Mouse (Mus musculus) embryo, embryonic 10 days (tissue): Measurements from ENCODE around the gene Myo1h.
A peak's percentile ranks its signal among the peaks of the same experiment; 100 is the strongest.

ENCODE experiments used
- DNase-seq: peaks from one replicate; pipeline ENCODE4 v3.0.0-alpha.2; 2015; ENCODE audit warnings: low spot score

The Myo1h gene

GRCm38 (mm10) chr5:114296693-114297631, 8.0 kb downstream of the Myo1h start:
- no peak for DNase-seq

GRCm38 (mm10) chr5:114298212-114298894, 9.4 kb downstream of the Myo1h start:
- DNase-seq, result no peak

- peak; percentile 63 for DNase-seq
Observed at GRCm38 (mm10) chr5:114299156-114299855, 10.3 kb downstream of the Myo1h start.

- peak; percentile 38 for DNase-seq
Observed at GRCm38 (mm10) chr5:114299883-114300610, 11.1 kb downstream of the Myo1h start.

- DNase-seq, result no peak
Observed at GRCm38 (mm10) chr5:114303166-114303565, 14.2 kb downstream of the Myo1h start.

- no peak for DNase-seq
Observed at GRCm38 (mm10) chr5:114306496-114306895, 17.5 kb downstream of the Myo1h start.

GRCm38 (mm10) chr5:114308765-114309679, 20.1 kb downstream of the Myo1h start:
- DNase-seq, result peak; percentile 53

- no peak for DNase-seq
Observed at GRCm38 (mm10) chr5:114309680-114310036, 20.7 kb downstream of the Myo1h start.

- no peak for DNase-seq
Observed at GRCm38 (mm10) chr5:114323105-114323790, 34.3 kb downstream of the Myo1h start.

GRCm38 (mm10) chr5:114323791-114324507, 35.0 kb downstream of the Myo1h start:
- peak; percentile 79 for DNase-seq

GRCm38 (mm10) chr5:114342996-114343395, 54.0 kb downstream of the Myo1h start:
- no peak for DNase-seq

- DNase-seq, result no peak
Observed at GRCm38 (mm10) chr5:114343612-114344011, 54.6 kb downstream of the Myo1h start.

- no peak for DNase-seq
Observed at GRCm38 (mm10) chr5:114345538-114345937, 56.6 kb downstream of the Myo1h start.

- DNase-seq, result no peak
Observed at GRCm38 (mm10) chr5:114347005-114347404, 58.0 kb downstream of the Myo1h start.

- DNase-seq, result no peak
Observed at GRCm38 (mm10) chr5:114351490-114351889, 62.5 kb downstream of the Myo1h start.

GRCm38 (mm10) chr5:114356250-114356935, 67.4 kb downstream of the Myo1h start:
- peak; percentile 84 for DNase-seq

- DNase-seq, result peak; percentile 55
Observed at GRCm38 (mm10) chr5:114356936-114357751, 68.2 kb downstream of the Myo1h start.

- peak; percentile 50 for DNase-seq
Observed at GRCm38 (mm10) chr5:114358833-114359232, 69.9 kb downstream of the Myo1h start.
